Mouse (Mus musculus) activated CD4-positive, CD25-positive, alpha-beta regulatory T cell, adult 9 weeks (primary cell): ENCODE data around the gene Taar4. TPM values are rescaled to one million over a fixed set of nuclear protein-coding genes. Genes with fewer than 3 reads are reported as not detected.

Experiments used
- polyA plus RNA-seq: library from polyadenylated mRNA; unstranded; fragments of 100-300 nt; shearing (Covaris generic); gene quantifications from one replicate; pipeline ENCODE4 v1.2.1, GENCODE M21; 2017

Taar4 gene
- polyA plus RNA-seq: not detected

DNA sequence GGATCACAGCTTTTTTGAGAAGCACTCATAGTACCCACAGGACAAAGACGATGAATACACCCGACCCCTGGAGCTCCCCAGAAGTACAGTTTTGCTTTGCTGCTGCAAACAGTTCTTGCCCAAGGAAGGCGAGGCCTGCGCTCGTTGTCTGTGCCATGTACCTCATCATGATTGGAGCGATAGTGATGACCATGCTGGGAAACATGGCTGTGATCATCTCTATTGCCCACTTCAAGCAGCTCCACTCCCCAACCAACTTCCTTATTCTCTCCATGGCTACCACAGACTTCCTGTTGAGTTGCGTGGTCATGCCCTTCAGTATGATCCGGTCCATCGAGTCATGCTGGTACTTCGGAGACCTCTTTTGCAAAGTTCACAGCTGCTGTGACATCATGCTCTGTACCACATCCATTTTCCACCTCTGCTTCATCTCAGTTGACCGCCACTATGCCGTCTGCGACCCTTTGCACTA lies at the start of gene Taar4:
Gene Taar4 (plus strand): TSS at position 51 of the 472 bp plus-strand sequence.

DNA sequence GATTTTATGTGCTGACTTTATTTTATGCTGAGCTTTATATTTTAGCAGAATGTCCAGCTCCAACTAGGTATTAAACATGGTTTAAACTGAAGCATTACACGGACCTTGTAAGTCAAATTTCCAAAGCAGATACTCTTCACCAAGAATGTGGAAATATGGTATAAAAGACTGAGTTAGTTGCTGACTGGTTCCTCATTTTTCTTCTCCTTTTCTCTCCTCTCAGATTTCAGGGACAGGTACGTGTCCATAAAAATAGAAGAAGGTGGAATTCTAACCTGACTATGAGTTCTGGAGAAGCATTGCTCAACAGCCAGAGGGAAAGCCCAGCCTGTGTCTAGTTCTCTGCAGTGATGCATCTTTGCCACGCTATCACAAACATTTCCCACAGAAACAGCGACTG lies 40.2 kb upstream of the Taar4 start, which contains the start of gene Taar1:
Gene Taar1 (plus strand): TSS at position 301 of the 400 bp plus-strand sequence.

DNA sequence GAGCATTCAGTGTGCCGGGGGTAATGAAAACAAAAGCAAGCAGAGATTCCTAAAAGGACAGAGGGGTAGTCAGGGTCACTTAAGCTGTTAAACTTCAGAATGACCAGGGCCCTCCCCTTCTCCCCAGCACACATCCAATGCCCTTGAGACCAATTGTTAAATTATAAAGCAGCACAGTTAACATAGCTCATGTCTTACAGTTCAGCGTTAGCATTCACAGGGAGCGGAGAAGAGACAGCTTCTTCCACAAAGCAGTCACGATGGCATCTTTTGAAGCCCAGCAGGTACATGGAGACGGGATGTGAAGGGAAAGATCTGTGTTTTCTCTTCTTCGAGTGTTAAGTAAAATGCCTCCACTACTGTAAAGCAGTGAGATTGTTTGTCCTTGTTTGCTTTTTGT lies 22.0 kb upstream of the Taar4 start, which contains the start of gene Taar2:
Gene Taar2 (plus strand): TSS at position 261 of the 400 bp plus-strand sequence.

DNA sequence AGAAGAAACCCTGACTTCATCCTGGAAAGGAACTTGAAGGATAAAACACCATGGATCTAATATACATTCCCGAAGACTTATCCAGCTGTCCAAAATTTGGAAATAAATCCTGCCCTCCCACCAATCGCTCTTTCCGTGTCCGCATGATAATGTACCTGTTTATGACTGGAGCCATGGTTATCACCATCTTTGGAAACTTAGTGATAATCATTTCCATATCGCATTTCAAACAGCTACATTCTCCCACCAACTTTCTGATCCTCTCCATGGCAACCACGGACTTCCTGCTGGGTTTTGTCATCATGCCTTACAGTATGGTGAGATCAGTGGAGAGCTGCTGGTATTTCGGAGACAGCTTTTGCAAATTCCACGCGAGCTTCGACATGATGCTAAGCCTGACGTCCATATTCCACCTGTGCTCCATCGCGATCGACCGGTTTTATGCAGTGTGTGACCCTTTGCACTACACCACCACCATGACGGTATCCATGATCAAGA lies 10.7 kb upstream of the Taar4 start, which contains the start of gene Taar3:
Gene Taar3 (plus strand): TSS at position 51 of the 498 bp plus-strand sequence.

DNA sequence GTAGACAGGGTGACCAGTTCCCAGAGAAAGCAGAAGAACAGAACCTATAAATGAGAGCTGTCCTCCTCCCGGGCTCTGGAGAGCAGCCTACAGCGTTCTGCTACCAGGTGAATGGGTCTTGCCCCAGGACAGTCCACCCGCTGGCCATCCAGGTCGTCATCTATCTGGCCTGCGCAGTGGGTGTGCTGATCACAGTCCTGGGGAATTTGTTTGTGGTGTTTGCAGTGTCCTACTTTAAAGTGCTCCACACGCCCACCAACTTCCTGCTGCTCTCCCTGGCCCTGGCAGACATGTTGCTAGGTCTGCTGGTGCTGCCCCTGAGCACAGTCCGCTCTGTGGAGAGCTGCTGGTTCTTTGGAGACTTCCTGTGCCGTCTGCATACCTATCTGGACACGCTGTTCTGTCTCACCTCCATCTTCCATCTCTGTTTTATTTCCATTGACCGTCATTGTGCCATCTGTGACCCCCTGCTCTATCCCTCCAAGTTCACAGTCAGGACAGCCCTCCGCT lies 10.4 kb downstream of the Taar4 start, which contains the start of gene Taar5:
Gene Taar5 (plus strand): TSS at position 51 of the 510 bp plus-strand sequence.

DNA sequence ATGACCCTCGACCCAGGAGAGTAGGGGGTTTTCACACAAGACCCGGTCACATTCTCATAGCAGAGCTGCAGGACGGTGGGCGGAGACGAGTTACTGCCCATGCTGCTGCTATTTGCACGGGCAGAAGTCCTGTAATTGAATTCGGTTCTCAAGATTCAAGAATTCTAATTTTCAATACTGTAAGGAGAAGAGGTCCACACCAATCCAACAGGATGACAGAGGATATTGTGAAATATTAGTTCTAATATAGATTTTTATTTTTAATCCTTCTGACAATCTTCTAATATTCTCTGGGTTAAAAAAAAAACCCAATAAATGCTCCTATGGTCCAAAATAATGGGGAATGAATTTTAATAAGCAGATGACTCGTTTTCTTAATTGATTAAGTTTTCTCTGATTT lies 25.3 kb downstream of the Taar4 start, which contains the start of gene Taar6:
Gene Taar6 (minus strand): TSS at position 101 of the 400 bp plus-strand sequence.

DNA sequence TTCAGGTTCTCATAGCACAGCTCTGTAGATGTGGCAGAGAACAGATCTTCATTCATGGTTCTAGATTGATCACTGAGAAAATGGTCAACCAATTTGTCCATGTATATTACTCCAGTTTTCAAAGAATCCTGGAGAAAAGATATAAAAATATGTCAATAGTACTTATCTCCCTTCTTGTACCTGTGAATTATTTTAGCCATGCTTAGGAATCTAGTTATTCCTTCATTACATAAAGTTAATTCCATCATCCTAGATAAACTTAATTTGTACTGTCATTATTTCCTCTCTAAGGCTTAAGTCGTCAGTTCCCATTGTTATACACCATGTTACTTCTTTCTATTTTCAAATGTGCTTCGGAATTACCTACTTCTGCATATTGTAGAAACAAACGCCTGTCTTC lies 33.1 kb downstream of the Taar4 start, which contains the start of gene Taar7a:
Gene Taar7a (minus strand): TSS at position 101 of the 400 bp plus-strand sequence.

DNA sequence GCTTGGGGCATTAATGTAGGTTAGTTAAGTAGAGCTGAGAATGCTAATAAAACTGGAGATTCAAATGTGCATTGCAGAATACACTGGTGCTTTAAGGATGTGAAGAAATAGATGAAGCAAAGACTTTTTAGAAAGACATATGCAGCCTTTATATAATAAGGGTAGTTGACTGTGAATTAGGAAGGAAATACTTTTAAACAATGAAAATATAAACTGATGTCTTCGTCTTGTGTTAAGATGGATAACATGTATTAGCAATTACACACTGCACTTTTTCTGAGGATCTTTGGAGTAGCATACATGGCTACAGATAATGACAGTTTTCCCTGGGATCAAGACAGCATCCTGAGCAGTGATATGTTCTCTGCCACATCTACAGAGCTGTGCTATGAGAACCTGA lies 39.3 kb downstream of the Taar4 start, which contains the start of gene Taar7b:
Gene Taar7b (plus strand): TSS at position 301 of the 400 bp plus-strand sequence.

Other genes starting within 250 kb of the Taar4 start
- gene Rps12, start 173.2 kb upstream of the Taar4 start, polyA plus RNA-seq: 51.6 TPM
- not detected for gene Slc18b1, start 163.5 kb upstream of the Taar4 start, polyA plus RNA-seq
- 0.15 TPM for gene Vnn3, start 109.0 kb upstream of the Taar4 start, polyA plus RNA-seq
- gene Vnn1, start 65.8 kb upstream of the Taar4 start, polyA plus RNA-seq: not detected
- not detected for gene Taar1, start 40.1 kb upstream of the Taar4 start, polyA plus RNA-seq
- gene Taar2, start 21.9 kb upstream of the Taar4 start, polyA plus RNA-seq: not detected
- not detected for gene Taar3, start 10.9 kb upstream of the Taar4 start, polyA plus RNA-seq
- gene Taar5, start 10.2 kb downstream of the Taar4 start, polyA plus RNA-seq: not detected
- gene Taar6, start 25.2 kb downstream of the Taar4 start, polyA plus RNA-seq: not detected
- not detected for gene Taar7a, start 33.0 kb downstream of the Taar4 start, polyA plus RNA-seq
- gene Taar7b, start 39.4 kb downstream of the Taar4 start, polyA plus RNA-seq: not detected
- not detected for gene Taar7d, start 66.7 kb downstream of the Taar4 start, polyA plus RNA-seq
- not detected for gene Taar7e, start 77.1 kb downstream of the Taar4 start, polyA plus RNA-seq
- gene Taar7f, start 89.0 kb downstream of the Taar4 start, polyA plus RNA-seq: not detected
- gene Taar8a, start 116.0 kb downstream of the Taar4 start, polyA plus RNA-seq: not detected
- gene Taar8b, start 131.8 kb downstream of the Taar4 start, polyA plus RNA-seq: not detected
- gene Taar8c, start 141.4 kb downstream of the Taar4 start, polyA plus RNA-seq: not detected
- gene Taar9, start 149.0 kb downstream of the Taar4 start, polyA plus RNA-seq: not detected
- 45.4 TPM for gene Stx7, start 188.8 kb downstream of the Taar4 start, polyA plus RNA-seq